Mouse (Mus musculus): ENCODE data around the gene Plekhh2.

Plekhh2 gene

DNA sequence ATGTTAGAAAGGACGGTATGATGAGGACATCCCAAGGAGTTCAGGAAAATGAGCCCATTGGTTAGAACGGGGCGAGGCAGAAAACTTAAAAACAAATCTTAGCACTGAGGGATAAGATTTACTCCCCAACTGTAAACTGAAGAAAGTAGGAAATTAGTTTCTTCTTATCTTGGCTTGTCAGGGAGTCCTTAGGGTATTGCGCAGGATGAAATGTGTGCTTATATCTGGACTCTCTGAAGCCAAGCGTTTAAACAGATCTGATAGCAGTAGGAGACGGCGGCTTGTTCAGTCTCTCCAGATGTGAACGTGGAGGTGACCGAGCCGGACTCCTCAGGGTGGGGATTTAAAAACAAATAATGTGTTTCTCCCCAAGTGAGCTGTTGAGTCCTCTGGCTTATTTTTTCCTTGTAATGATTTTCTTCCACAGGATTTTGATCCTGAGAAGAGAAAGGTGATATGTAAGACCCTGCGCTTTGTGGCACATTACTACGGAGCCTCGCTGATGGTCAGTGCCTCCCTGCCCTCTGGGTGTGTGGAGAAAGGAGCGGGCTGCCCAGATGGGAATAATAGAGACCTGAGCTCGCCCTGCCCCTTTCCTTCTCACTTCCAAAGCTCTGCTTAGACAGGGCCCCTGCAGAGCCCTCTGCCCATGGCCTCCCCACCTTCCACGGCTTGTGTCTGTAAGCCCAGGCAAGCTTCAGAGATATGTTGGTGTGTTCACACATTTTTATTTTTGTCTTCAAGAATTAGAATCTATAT, 132.8 kb downstream of the Plekhh2 start:
- peak; percentile 34 for DNase-seq (ENCODE audit: low read depth)

GRCm38 (mm10) chr17:84645119-84645518, 133.4 kb downstream of the Plekhh2 start:
- no peak for DNase-seq (ENCODE audit: low read depth)

GRCm38 (mm10) chr17:84645894-84646293, 134.2 kb downstream of the Plekhh2 start:
- DNase-seq (ENCODE audit: low read depth), result no peak

DNA sequence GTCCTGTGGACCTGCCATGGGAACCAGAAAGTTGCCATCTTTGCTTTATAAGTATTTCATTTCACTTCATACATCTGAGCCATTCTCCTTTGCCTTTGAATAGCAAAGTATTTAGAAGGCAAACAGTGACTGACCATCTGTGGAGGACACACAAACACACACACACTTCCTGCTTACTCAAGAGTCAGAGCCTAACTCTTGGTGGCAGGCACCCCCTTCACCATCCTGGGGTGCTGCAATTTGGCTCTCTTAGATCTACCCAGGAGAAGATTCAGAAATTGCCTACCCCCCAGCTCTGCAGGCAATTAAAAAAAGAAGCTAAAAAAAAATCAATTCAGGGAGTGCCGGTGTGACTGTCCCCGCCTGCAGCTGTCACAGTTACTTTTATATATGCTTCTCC, 134.8 kb downstream of the Plekhh2 start:
- DNase-seq (ENCODE audit: low read depth), result no peak

- DNase-seq (ENCODE audit: low read depth), result peak; percentile 51
Measured at GRCm38 (mm10) chr17:84647630-84648029, 135.9 kb downstream of the Plekhh2 start.

- no peak for DNase-seq (ENCODE audit: low read depth)
Measured at GRCm38 (mm10) chr17:84650302-84651017, 138.8 kb downstream of the Plekhh2 start.

- DNase-seq (ENCODE audit: low read depth), result no peak
Measured at GRCm38 (mm10) chr17:84653544-84653943, 141.8 kb downstream of the Plekhh2 start.

GRCm38 (mm10) chr17:84656205-84656604, 144.5 kb downstream of the Plekhh2 start:
- no peak for DNase-seq (ENCODE audit: low read depth)

- no peak for DNase-seq (ENCODE audit: low read depth)
Measured at GRCm38 (mm10) chr17:84656653-84657421, 145.1 kb downstream of the Plekhh2 start.

DNA sequence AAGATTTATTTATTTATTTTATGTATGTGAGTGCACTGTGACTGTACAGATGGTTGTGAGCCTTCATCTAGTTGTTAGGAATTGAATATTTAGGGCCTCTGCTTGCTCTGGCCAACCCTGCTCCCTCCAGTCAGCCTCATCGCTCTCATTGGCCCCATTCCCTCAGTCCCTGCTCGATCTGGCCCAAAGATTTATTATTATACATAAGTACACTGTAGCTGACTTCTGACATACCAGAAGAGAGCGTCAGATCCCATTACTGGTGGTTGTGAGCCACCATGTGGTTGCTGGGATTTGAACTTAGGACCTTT, 145.7 kb downstream of the Plekhh2 start:
- no peak for DNase-seq (ENCODE audit: low read depth)

GRCm38 (mm10) chr17:84657782-84658181, 146.1 kb downstream of the Plekhh2 start:
- no peak for DNase-seq (ENCODE audit: low read depth)

GRCm38 (mm10) chr17:84658195-84658594, 146.5 kb downstream of the Plekhh2 start:
- no peak for DNase-seq (ENCODE audit: low read depth)

DNA sequence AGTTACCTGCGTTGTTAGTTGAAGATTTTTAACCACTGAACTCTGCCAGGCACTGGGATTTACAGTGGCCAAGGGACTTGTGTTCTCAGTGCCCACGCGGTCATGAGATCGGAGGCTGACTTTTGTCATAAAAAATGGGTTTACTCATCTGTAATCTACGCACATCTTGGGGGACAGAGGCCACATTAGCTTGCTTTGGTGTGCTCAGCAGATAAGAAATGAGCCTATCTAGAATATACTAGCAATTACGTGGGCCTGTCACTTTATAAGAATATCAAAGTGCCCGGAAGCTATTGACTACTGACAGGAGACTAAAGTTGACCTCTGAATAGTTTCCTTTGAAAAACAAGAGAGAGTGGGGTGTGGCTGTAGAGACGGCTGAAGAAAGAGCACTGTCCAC, 147.3 kb downstream of the Plekhh2 start:
- no peak for DNase-seq (ENCODE audit: low read depth)

DNA sequence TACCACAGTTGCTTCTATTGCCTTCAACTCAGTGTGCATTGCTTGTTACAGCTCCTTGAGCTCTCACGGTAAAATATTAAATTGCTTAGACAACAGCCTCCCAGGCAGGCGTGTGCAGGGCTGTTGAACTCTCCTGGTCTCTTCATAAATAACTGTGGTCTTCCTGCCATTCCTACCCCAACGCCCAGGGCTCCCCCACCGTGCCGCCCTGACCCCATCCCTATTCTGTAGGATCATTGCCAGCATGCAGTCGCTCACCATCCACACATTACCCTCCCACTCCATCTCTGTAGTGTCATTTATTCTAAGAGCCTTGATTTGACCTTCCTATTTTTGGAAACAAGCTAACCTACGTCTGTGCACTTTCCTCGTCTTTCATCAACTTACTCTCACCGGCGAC, 153.4 kb downstream of the Plekhh2 start:
- DNase-seq (ENCODE audit: low read depth), result no peak

DNA sequence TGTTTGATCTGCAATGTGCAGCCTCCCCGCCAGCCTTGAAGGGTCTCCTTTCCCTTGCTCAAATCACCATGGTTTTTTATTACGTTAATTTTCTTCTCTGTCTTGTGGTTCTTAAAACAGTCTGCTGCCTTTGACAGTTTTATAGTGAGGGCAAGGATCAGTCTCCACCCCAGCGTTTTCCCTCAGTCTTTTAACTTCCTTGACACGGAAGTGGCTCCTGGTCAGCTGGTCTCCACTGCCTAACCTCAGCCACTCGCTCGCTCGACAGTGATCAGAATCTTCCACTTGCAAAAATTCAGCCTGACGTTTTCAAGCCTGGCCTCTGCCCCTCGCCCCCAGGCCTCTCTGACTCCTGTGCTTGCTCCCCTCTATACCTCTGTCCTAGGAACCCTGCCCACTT, 154.0 kb downstream of the Plekhh2 start:
- DNase-seq (ENCODE audit: low read depth), result no peak

DNA sequence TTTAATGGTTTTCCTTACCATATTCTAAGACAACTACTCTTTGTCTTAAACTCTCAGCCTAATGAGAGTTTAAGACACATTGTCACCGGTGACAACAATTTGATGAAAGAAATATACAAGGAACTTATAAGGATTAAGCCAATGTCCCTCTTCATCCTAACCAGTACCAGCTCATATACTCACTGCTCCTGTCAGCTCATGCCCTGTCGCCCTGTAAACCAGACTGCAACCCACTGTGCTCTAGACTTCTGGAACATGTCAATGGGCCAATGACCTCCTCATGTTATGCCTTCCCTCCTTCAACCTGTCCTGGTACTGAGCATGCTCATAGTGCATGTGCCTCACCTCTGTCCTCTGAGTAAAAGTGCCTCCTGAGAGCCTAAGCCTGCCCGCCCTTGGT, 156.2 kb downstream of the Plekhh2 start:
- DNase-seq (ENCODE audit: low read depth), result no peak

Measured in 416B (cell line).